Mouse (Mus musculus) myocyte (in vitro differentiated cells): ENCODE measurements around the gene Map4k1.

Experiments
- MAX ChIP-seq: IDR thresholded peaks from one replicate; pipeline ENCODE4 v1.6.1; 2011; ENCODE audit warnings: low read depth, mild to moderate bottlenecking, control low read depth
- POLR2A ChIP-seq: IDR thresholded peaks from one replicate; pipeline ENCODE4 v1.6.1; 2011; ENCODE audit warnings: low read depth, mild to moderate bottlenecking, control low read depth, moderate library complexity; ENCODE audit not compliant: insufficient read length
- USF1 ChIP-seq: IDR thresholded peaks from one replicate; pipeline ENCODE4 v1.6.1; 2011; ENCODE audit warnings: low read depth, mild to moderate bottlenecking, control low read depth, moderate library complexity

- TF ChIP-seq POLR2A (no peak), MAX (no peak), USF1 (no peak)
Measured at GRCm38 (mm10) chr7:28949298-28949697, 32.6 kb upstream of the Map4k1 start.
